Mouse (Mus musculus) CH12.LX (cell line): ENCODE data around the gene Scd2. TPM values are rescaled to one million over a fixed set of nuclear protein-coding genes. Genes with fewer than 3 reads are reported as not detected.

Experiments
- DNase-seq: peaks from one replicate; pipeline ENCODE4 v3.0.0-alpha.2; 2013; ENCODE audit errors: extremely low read depth
- H3K27ac ChIP-seq: 2 replicates; pipeline ENCODE4 v1.5.1; 2012; ENCODE audit warnings: low read depth, mild to moderate bottlenecking, control low read depth, moderate library complexity; ENCODE audit not compliant: insufficient read depth
- H3K27me3 ChIP-seq: replicated peaks from 2 replicates; pipeline ENCODE3; 2012; ENCODE audit warnings: inconsistent platforms
- H3K36me3 ChIP-seq, 2 experiments: replicated peaks in 1 of 2; 2 replicates each; pipeline versions ENCODE3 to v1.6.1; 2012; ENCODE audit warnings: inconsistent platforms in 1 of 2, low read length in 1 of 2, mild to moderate bottlenecking in 1 of 2, mixed read lengths in 1 of 2, moderate library complexity in 1 of 2; ENCODE audit not compliant: control insufficient read depth in 1 of 2, insufficient read depth in 1 of 2
- H3K4me1 ChIP-seq, 2 experiments: 2 replicates each; pipeline ENCODE4 v1.6.1; 2012; ENCODE audit warnings: inconsistent platforms in 1 of 2, moderate library complexity in 1 of 2; ENCODE audit not compliant: insufficient read depth in 2 of 2, control insufficient read depth in 1 of 2
- H3K4me2 ChIP-seq: 2 replicates; pipeline ENCODE4 v1.6.1; 2012; ENCODE audit warnings: low read depth, mild to moderate bottlenecking, control low read depth; ENCODE audit not compliant: poor library complexity, insufficient read depth, severe bottlenecking
- H3K4me3 ChIP-seq, 3 experiments: fragments of 150-350 bp in 1 of 3; sonication (generic) in 1 of 3; replicated peaks in 1 of 3; 2 replicates each; pipeline versions ENCODE3 to v1.5.1; 2011 to 2012; ENCODE audit warnings: low read depth in 2 of 3, low read length in 2 of 3, mild to moderate bottlenecking in 2 of 3, moderate library complexity in 2 of 3, control low read depth in 1 of 3, improper control_type of control experiment in 1 of 3, inconsistent platforms in 1 of 3, mixed read lengths in 1 of 3; ENCODE audit not compliant: poor library complexity in 1 of 3
- H3K79me2 ChIP-seq: replicated peaks from 2 replicates; pipeline ENCODE4 v1.6.1; 2012; ENCODE audit warnings: mild to moderate bottlenecking, moderate library complexity; ENCODE audit not compliant: control insufficient read depth, poor library complexity, insufficient read depth, severe bottlenecking; ENCODE audit errors: extremely low read depth
- H3K9ac ChIP-seq: 2 replicates; pipeline ENCODE4 v1.6.1; 2012; ENCODE audit warnings: low read depth, mild to moderate bottlenecking, control low read depth, moderate library complexity; ENCODE audit not compliant: insufficient read depth
- H3K9me3 ChIP-seq: replicated peaks from 2 replicates; pipeline ENCODE3; 2012; ENCODE audit warnings: low read length, inconsistent platforms, mixed read lengths
- CHD1 ChIP-seq: IDR thresholded peaks from 2 replicates; pipeline ENCODE4 v1.6.1; 2012; ENCODE audit warnings: low read depth, low read length, improper control_type of control experiment, inconsistent platforms
- CTCF ChIP-seq, 2 experiments: IDR thresholded peaks in 1 of 2; conservative IDR thresholded peaks in 1 of 2; 2 replicates each; pipeline ENCODE4 v1.5.1; 2011 to 2012; ENCODE audit warnings: low read depth in 2 of 2, low read length in 2 of 2, improper control_type of control experiment in 1 of 2, inconsistent platforms in 1 of 2, mild to moderate bottlenecking in 1 of 2, moderate library complexity in 1 of 2
- ELF1 ChIP-seq: IDR thresholded peaks from 2 replicates; pipeline ENCODE4 v1.6.1; 2014; ENCODE audit warnings: low read depth, mild to moderate bottlenecking, inconsistent platforms, low read length, improper control_type of control experiment
- EP300 ChIP-seq: IDR thresholded peaks from 2 replicates; pipeline ENCODE4 v1.6.1; 2011; ENCODE audit warnings: low read length, improper control_type of control experiment
- ETS1 ChIP-seq: conservative IDR thresholded peaks from 2 replicates; pipeline ENCODE4 v1.6.1; 2012; ENCODE audit warnings: low read depth, mild to moderate bottlenecking, inconsistent platforms, low read length, improper control_type of control experiment, moderate library complexity
- IRF4 ChIP-seq: IDR thresholded peaks from 2 replicates; pipeline ENCODE4 v1.6.1; 2014; ENCODE audit warnings: low read depth, mild to moderate bottlenecking, inconsistent platforms, low read length, improper control_type of control experiment
- MAX ChIP-seq: IDR thresholded peaks from 2 replicates; pipeline ENCODE4 v1.6.1; 2011; ENCODE audit warnings: low read length, improper control_type of control experiment
- MEF2A ChIP-seq: IDR thresholded peaks from 2 replicates; pipeline ENCODE4 v1.6.1; 2014; ENCODE audit warnings: low read depth, mild to moderate bottlenecking, inconsistent platforms, low read length, improper control_type of control experiment, borderline replicate concordance
- MXI1 ChIP-seq: IDR thresholded peaks from 2 replicates; pipeline ENCODE4 v1.6.1; 2011; ENCODE audit warnings: mild to moderate bottlenecking, low read depth, low read length, improper control_type of control experiment
- MYC ChIP-seq: IDR thresholded peaks from 2 replicates; pipeline ENCODE4 v1.6.1; 2011; ENCODE audit warnings: low read depth, mild to moderate bottlenecking, improper control_type of control experiment, low read length
- NELFE ChIP-seq: IDR thresholded peaks from 2 replicates; pipeline ENCODE4 v1.6.1; 2011; ENCODE audit warnings: low read depth, low read length, improper control_type of control experiment
- POLR2AphosphoS2 ChIP-seq: IDR thresholded peaks from 2 replicates; pipeline ENCODE4 v1.6.1; 2011; ENCODE audit warnings: low read depth, low read length, improper control_type of control experiment
- RAD21 ChIP-seq: IDR thresholded peaks from 2 replicates; pipeline ENCODE4 v1.6.1; 2011; ENCODE audit warnings: low read depth, mild to moderate bottlenecking, low read length, improper control_type of control experiment, moderate library complexity
- RCOR1 ChIP-seq: conservative IDR thresholded peaks from 2 replicates; pipeline ENCODE4 v1.6.1; 2012; ENCODE audit warnings: low read depth, mild to moderate bottlenecking, inconsistent platforms, low read length, improper control_type of control experiment
- TBP ChIP-seq: conservative IDR thresholded peaks from 2 replicates; pipeline ENCODE4 v1.6.1; 2011; ENCODE audit warnings: low read depth, low read length, improper control_type of control experiment
- USF1 ChIP-seq: IDR thresholded peaks from 2 replicates; pipeline ENCODE4 v1.6.1; 2014; ENCODE audit warnings: low read depth, mild to moderate bottlenecking, inconsistent platforms, low read length, improper control_type of control experiment
- ZC3H11A ChIP-seq: IDR thresholded peaks from 2 replicates; pipeline ENCODE4 v1.6.1; 2012; ENCODE audit warnings: low read depth, mild to moderate bottlenecking, inconsistent platforms, low read length, improper control_type of control experiment
- ZMIZ1 ChIP-seq: IDR thresholded peaks from 2 replicates; pipeline ENCODE4 v1.6.1; 2012; ENCODE audit warnings: low read depth, mild to moderate bottlenecking, inconsistent platforms, low read length, improper control_type of control experiment
- ZNF384 ChIP-seq: IDR thresholded peaks from 2 replicates; pipeline ENCODE4 v1.6.1; 2012; ENCODE audit warnings: low read depth, low read length, improper control_type of control experiment, inconsistent platforms
- dilution Hi-C: fragments of 300-500 bp; cut with MboI; formaldehyde crosslinking; loops from 2 replicates; pipeline ENCODE4 v1.14.3; 2020; ENCODE audit warnings: low sequenced_read_pairs; ENCODE audit not compliant: extremely low pct_unique_long_range_greater_than_20kb, extremely low pct_ligation_motif_present
- in situ Hi-C: fragments of 300-500 bp; cut with MboI; formaldehyde crosslinking; loops from 3 replicates; pipeline ENCODE4 v1.14.3; 2019; ENCODE audit warnings: low sequenced_read_pairs, low pct_ligation_motif_present, low pct_unique_long_range_greater_than_20kb, mixed read lengths
- polyA plus RNA-seq: library from polyadenylated mRNA; unstranded; fragments of >175 nt; gene quantifications from 2 replicates; pipeline ENCODE4 v1.2.1, GENCODE M21; 2012; ENCODE audit warnings: low read depth; ENCODE audit not compliant: insufficient read length
- total RNA-seq, 2 experiments: library from RNA; depleted of rRNA; stranded (reverse); fragments of 300-350 nt in 1 of 2; fragments of >200 nt in 1 of 2; gene quantifications; 2 replicates each; pipeline ENCODE4 v1.2.3; 2012 to 2014

Scd2 gene
- total and polyA plus RNA-seq, 3 experiments: 205 to 408 (median 212) TPM

DNA sequence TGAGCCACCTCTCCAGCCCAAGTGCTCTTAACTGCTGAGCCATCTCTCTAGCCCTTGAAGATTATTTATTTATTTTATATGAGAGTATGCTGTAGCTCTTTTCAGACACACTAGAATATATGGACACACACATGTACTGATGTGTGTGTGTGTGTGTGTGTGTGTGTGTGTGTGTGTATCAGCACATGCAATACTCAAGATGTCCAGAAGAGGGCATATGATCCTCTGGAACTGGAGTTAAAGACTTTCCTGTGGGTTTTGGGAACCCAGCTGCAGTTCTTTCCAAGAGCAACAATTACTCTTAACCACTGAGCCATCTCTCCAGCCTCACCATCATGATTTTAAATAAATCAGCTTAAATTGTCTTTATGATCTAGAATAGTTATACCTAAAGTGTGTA is 25.1 kb downstream of the Scd2 start:
- no peak overlapping the region for H3K4me3 ChIP-seq
- in situ Hi-C loops: no loop called here
- H3K4me2 ChIP-seq: no peak overlapping the region
- no peak overlapping the region for H3K27ac ChIP-seq
- peaks cover 0 to 3% of the 10 kb centered on the region in 2 experiments for H3K36me3 ChIP-seq
- no peaks in the 10 kb centered on the region for H3K27me3 ChIP-seq
- H3K4me1 ChIP-seq: no peaks in the 10 kb centered on the region
- TF ChIP-seq TBP (no peak), CTCF (conservative IDR thresholded peaks at IDR 0.05 in 1 of 2, IDR thresholded peaks at IDR 0.05 in 1 of 2; ENCODE audit: low read depth in 2 of 2, low read length in 2 of 2) (peak in 1 of 2 experiments; percentile 22; a peak in 1 of 4 replicates)
- dilution Hi-C loops: no loop called here
- no peak overlapping the region for H3K9ac ChIP-seq
- H3K9me3 ChIP-seq: peaks cover 3% of the 10 kb centered on the region
- no peak for DNase-seq
- H3K79me2 ChIP-seq: no peaks in the 10 kb centered on the region

DNA sequence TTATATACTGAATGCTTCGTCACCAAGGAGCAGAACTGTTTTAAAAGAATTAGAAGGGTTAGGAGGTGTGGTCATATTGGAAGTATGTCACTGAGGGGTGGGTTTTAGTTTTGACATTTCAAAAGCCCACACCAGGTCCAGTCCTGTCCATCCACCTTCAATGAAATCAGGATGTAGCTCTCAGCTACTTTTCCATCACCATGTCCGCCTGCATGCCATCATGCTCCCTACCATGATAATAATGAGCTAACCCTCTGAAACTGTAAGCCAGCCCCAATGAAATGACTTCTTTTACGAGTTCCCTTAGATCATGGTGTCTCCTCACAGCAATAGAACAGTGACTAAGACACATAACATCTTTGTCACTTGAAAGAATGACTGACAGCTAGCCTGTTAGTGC is 26.8 kb downstream of the Scd2 start:
- no peaks in the 10 kb centered on the region for H3K36me3 ChIP-seq
- no peak for TF ChIP-seq IRF4
- TF ChIP-seq MXI1: no peak
- no peak for TF ChIP-seq ELF1
- no peak for TF ChIP-seq MYC
- no peak for TF ChIP-seq MAX
- TF ChIP-seq ZNF384: no peak
- no peak for TF ChIP-seq MEF2A
- TF ChIP-seq ETS1: no peak
- no peak for TF ChIP-seq USF1
- no peak for TF ChIP-seq POLR2AphosphoS2
- TF ChIP-seq ZMIZ1: no peak
- TF ChIP-seq RAD21: no peak
- TF ChIP-seq RCOR1: no peak
- TF ChIP-seq NELFE: no peak
- TF ChIP-seq TBP: no peak
- TF ChIP-seq ZC3H11A: no peak
- no peak for TF ChIP-seq EP300
- no peak for TF ChIP-seq CHD1
- peaks cover 3% of the 10 kb centered on the region for H3K9me3 ChIP-seq
- no peak overlapping the region for H3K9ac ChIP-seq
- H3K27me3 ChIP-seq: no peaks in the 10 kb centered on the region
- in situ Hi-C loops: no loop called here
- no peak overlapping the region for H3K4me3 ChIP-seq
- no peak overlapping the region for H3K4me2 ChIP-seq
- no peak for DNase-seq
- H3K27ac ChIP-seq: no peak overlapping the region
- H3K79me2 ChIP-seq: no peaks in the 10 kb centered on the region
- no peaks in the 10 kb centered on the region for H3K4me1 ChIP-seq
- dilution Hi-C loops: no loop called here
